Mouse (Mus musculus): ENCODE measurements at regions not wholly inside any gene's neighbourhood (a gene's known extent, or its start where the extent isn't known, plus 50 kb on each side); places are given as distances from the start of the nearest gene placed in this dataset.

GRCm38 (mm10) chr1:34642304-34642893 lies 62.9 kb downstream of the Amer3 start:
- Histone ChIP-seq H3K4me3 (no peak overlapping the region), H3K9me3 (no peaks in the 10 kb centered on the region), H3K4me1 (replicated peaks) (no peaks in the 10 kb centered on the region), H3K27ac (no peak overlapping the region), H3K9ac (no peak overlapping the region), H3K4me2 (no peak overlapping the region), H3K36me3 (no peaks in the 10 kb centered on the region), H3K27me3 (no peaks in the 10 kb centered on the region)
- 0 out of 2 replicates have a peak, but pooled peaks have one; percentile 36 for ATAC-seq (ENCODE audit: low FRiP score)
- WGBS = 35% methylated on average over 13 of the region's 13 CpGs

GRCm38 (mm10) chr1:34653963-34654644 lies 74.6 kb downstream of the Amer3 start:
- Histone ChIP-seq H3K36me3 (no peaks in the 10 kb centered on the region), H3K4me2 (no peak overlapping the region), H3K27me3 (no peaks in the 10 kb centered on the region), H3K9ac (no peak overlapping the region), H3K4me3 (no peak overlapping the region), H3K4me1 (replicated peaks) (no peaks in the 10 kb centered on the region), H3K9me3 (no peaks in the 10 kb centered on the region), H3K27ac (no peak overlapping the region)
- no peak for ATAC-seq (ENCODE audit: low FRiP score)
- WGBS = 90% methylated on average over 10 of the region's 10 CpGs

- Histone ChIP-seq H3K4me3 (no peak overlapping the region), H3K36me3 (no peaks in the 10 kb centered on the region), H3K27ac (no peak overlapping the region), H3K4me2 (no peak overlapping the region), H3K27me3 (no peaks in the 10 kb centered on the region), H3K4me1 (replicated peaks) (no peaks in the 10 kb centered on the region), H3K9ac (no peak overlapping the region), H3K9me3 (no peaks in the 10 kb centered on the region)
- ATAC-seq (ENCODE audit: low FRiP score) = no peak
Measured at GRCm38 (mm10) chr1:34657481-34657880, 78.0 kb downstream of the Amer3 start.

- Histone ChIP-seq H3K9me3 (no peaks in the 10 kb centered on the region), H3K9ac (no peak overlapping the region), H3K4me3 (no peak overlapping the region), H3K4me1 (replicated peaks) (peaks cover 35% of the 10 kb centered on the region), H3K27me3 (no peaks in the 10 kb centered on the region), H3K36me3 (no peaks in the 10 kb centered on the region), H3K27ac (peak overlapping the region; percentile 88), H3K4me2 (no peak overlapping the region)
- WGBS = 57% methylated on average over 4 of the region's 4 CpGs
- 0 out of 2 replicates have a peak, but pooled peaks have one; percentile 12 for ATAC-seq (ENCODE audit: low FRiP score)
Measured at GRCm38 (mm10) chr1:34663875-34664547, 84.6 kb downstream of the Amer3 start.

GRCm38 (mm10) chr1:34664816-34665511 lies 85.5 kb downstream of the Amer3 start:
- H3K27me3 ChIP-seq = no peaks in the 10 kb centered on the region
- peak; percentile 77 for ATAC-seq (ENCODE audit: low FRiP score)
- peaks cover 35% of the 10 kb centered on the region for H3K4me1 ChIP-seq (replicated peaks)
- H3K36me3 ChIP-seq = no peaks in the 10 kb centered on the region
- H3K4me3 ChIP-seq = no peak overlapping the region
- no peaks in the 10 kb centered on the region for H3K9me3 ChIP-seq
- H3K27ac ChIP-seq = peak overlapping the region; percentile 89
- 42% methylated on average over 11 of the region's 11 CpGs for WGBS
- H3K9ac ChIP-seq = 0 out of 2 replicates have a peak overlapping the region, but pooled peaks have one; percentile 35
- H3K4me2 ChIP-seq = peak overlapping the region; percentile 11; the same call in 1 of the 2 replicates

GRCm38 (mm10) chr1:34665512-34665854 lies 86.0 kb downstream of the Amer3 start:
- peak overlapping the region; percentile 89 for H3K27ac ChIP-seq
- no peaks in the 10 kb centered on the region for H3K9me3 ChIP-seq
- peaks cover 35% of the 10 kb centered on the region for H3K4me1 ChIP-seq (replicated peaks)
- H3K4me2 ChIP-seq = no peak overlapping the region
- no peak overlapping the region for H3K9ac ChIP-seq
- H3K4me3 ChIP-seq = no peak overlapping the region
- no peaks in the 10 kb centered on the region for H3K36me3 ChIP-seq
- peak; percentile 47 for ATAC-seq (ENCODE audit: low FRiP score)
- WGBS = 27% methylated on average over 5 of the region's 5 CpGs
- no peaks in the 10 kb centered on the region for H3K27me3 ChIP-seq

- WGBS = 19% methylated on average over 13 of the region's 13 CpGs
- Histone ChIP-seq H3K4me3 (no peak overlapping the region), H3K9ac (no peak overlapping the region)
Measured at GRCm38 (mm10) chr1:34666226-34666662, 86.8 kb downstream of the Amer3 start.

GRCm38 (mm10) chr1:34677105-34677741 lies 97.8 kb downstream of the Amer3 start:
- WGBS = 59% methylated on average over 12 of the region's 12 CpGs
- H3K4me3 ChIP-seq = peak overlapping the region; percentile 53
- H3K4me2 ChIP-seq = peak overlapping the region; percentile 96
- no peak for ATAC-seq (ENCODE audit: low FRiP score)
- no peaks in the 10 kb centered on the region for H3K36me3 ChIP-seq
- H3K4me1 ChIP-seq (replicated peaks) = peaks cover 46% of the 10 kb centered on the region
- H3K9ac ChIP-seq = no peak overlapping the region
- no peaks in the 10 kb centered on the region for H3K9me3 ChIP-seq
- peaks cover 55% of the 10 kb centered on the region for H3K27me3 ChIP-seq
- H3K27ac ChIP-seq = no peak overlapping the region

More at GRCm38 (mm10) chr1:34666226-34666662, 86.8 kb downstream of the Amer3 start:
- peak; percentile 88 for ATAC-seq (ENCODE audit: low FRiP score)
- Histone ChIP-seq H3K4me1 (replicated peaks) (peaks cover 35% of the 10 kb centered on the region), H3K4me2 (peak overlapping the region; percentile 13), H3K27ac (peak overlapping the region; percentile 89), H3K9me3 (no peaks in the 10 kb centered on the region), H3K36me3 (no peaks in the 10 kb centered on the region), H3K27me3 (no peaks in the 10 kb centered on the region)

GRCm38 (mm10) chr1:34677832-34678733 lies 98.6 kb downstream of the Amer3 start:
- Histone ChIP-seq H3K4me2 (peak overlapping the region; percentile 96), H3K9ac (peak overlapping the region; percentile 78), H3K36me3 (no peaks in the 10 kb centered on the region), H3K9me3 (no peaks in the 10 kb centered on the region), H3K4me1 (replicated peaks) (peaks cover 50% of the 10 kb centered on the region), H3K4me3 (peak overlapping the region; percentile 53), H3K27me3 (peaks cover 55% of the 10 kb centered on the region), H3K27ac (peak overlapping the region; percentile 24; the same call in 1 of the 2 replicates)
- under 1% methylated on average over 56 of the region's 56 CpGs for WGBS
- peak; percentile 79 for ATAC-seq (ENCODE audit: low FRiP score)

GRCm38 (mm10) chr1:34678734-34679068 lies 99.2 kb downstream of the Amer3 start:
- ATAC-seq (ENCODE audit: low FRiP score) = 0 out of 2 replicates have a peak, but pooled peaks have one; percentile 23
- Histone ChIP-seq H3K36me3 (no peaks in the 10 kb centered on the region), H3K27me3 (peaks cover 55% of the 10 kb centered on the region), H3K4me3 (peak overlapping the region; percentile 53), H3K9ac (peak overlapping the region; percentile 78), H3K4me2 (peak overlapping the region; percentile 96), H3K27ac (0 out of 2 replicates have a peak overlapping the region, but pooled peaks have one; percentile 24), H3K9me3 (no peaks in the 10 kb centered on the region), H3K4me1 (replicated peaks) (peaks cover 50% of the 10 kb centered on the region)
- 1% methylated on average over 9 of the region's 9 CpGs for WGBS

GRCm38 (mm10) chr1:34686539-34686938 lies 107.1 kb downstream of the Amer3 start:
- no peaks in the 10 kb centered on the region for H3K36me3 ChIP-seq
- no peak overlapping the region for H3K9ac ChIP-seq
- H3K4me2 ChIP-seq = no peak overlapping the region
- no peak overlapping the region for H3K4me3 ChIP-seq
- H3K9me3 ChIP-seq = no peaks in the 10 kb centered on the region
- H3K27ac ChIP-seq = no peak overlapping the region
- H3K4me1 ChIP-seq (replicated peaks) = peaks cover 4% of the 10 kb centered on the region; the same call in 1 of the 2 replicates
- no peak for ATAC-seq (ENCODE audit: low FRiP score)
- H3K27me3 ChIP-seq = no peaks in the 10 kb centered on the region
- 60% methylated on average over 2 of the region's 2 CpGs for WGBS
